Mouse (Mus musculus): ENCODE results near the gene Acot8. TPM values are rescaled to one million over a fixed set of nuclear protein-coding genes. Genes with fewer than 3 reads are reported as not detected.

Acot8 gene
- total and polyA plus RNA-seq, 3 experiments, result 30.9 to 40.3 TPM; not detected in 1

DNA sequence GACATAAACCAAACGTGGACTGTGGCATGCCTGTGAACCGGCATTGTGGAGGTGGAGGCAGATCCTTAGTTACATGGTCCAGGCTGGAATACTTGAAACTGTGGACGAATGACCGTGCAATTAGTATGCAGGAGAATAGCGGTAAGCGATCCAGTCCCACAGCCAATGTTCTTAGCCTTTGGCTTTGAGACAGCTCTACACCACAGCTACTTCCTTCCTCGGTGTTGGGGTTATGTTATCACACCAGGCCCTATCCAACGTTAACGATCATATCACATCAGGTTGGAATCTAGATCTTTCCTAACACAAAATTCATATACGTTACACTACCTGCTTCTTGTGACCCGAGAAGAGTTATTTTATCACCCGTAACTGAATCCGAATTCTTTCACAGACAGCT is 59.7 kb downstream of the Acot8 start:
- Histone ChIP-seq H3K4me3 (ENCODE audit: control insufficient read depth in 1 of 2, insufficient read depth in 1 of 2, low read depth in 2 of 2, low read length in 2 of 2) (peak overlapping the region; percentile 83 to 89), H3K79me2 (ENCODE audit: control insufficient read depth, insufficient read depth, low read length, poor library complexity) (peaks cover 18% of the 10 kb centered on the region), H3K9me3 (replicated peaks; ENCODE audit: insufficient read depth, low read length) (no peaks in the 10 kb centered on the region), H3K27ac (ENCODE audit: control insufficient read depth, low read depth, low read length) (peak overlapping the region; percentile 67), H3K27me3 (ENCODE audit: control insufficient read depth in 1 of 2, insufficient read depth in 2 of 2, low read length in 2 of 2) (no peaks in the 10 kb centered on the region), H3K36me3 (ENCODE audit: control insufficient read depth in 1 of 2, insufficient read depth in 2 of 2, low read length in 2 of 2) (peaks cover 4 to 13% of the 10 kb centered on the region in 2 experiments; a peak in 3 of 4 replicates), H3K4me1 (ENCODE audit: control insufficient read depth in 1 of 2, insufficient read depth in 2 of 2, low read length in 2 of 2) (peaks cover 7 to 24% of the 10 kb centered on the region in 2 experiments), H3K9ac (ENCODE audit: control insufficient read depth, low read depth, low read length, poor library complexity, severe bottlenecking) (peak overlapping the region; percentile 67)
- TF ChIP-seq EP300 (IDR thresholded peaks at IDR 0.05; ENCODE audit: low read depth in 1 of 2, low read length in 2 of 2) (peak; percentile 3 to 12; a peak in 1 of 4 replicates), GATA1 (IDR thresholded peaks at IDR 0.05; ENCODE audit: low read depth, low read length) (peak; percentile 74), TCF12 (IDR thresholded peaks at IDR 0.05; ENCODE audit: low read depth, low read length) (no peak)
- peak; percentile 56 for DNase-seq (ENCODE audit: low read depth, low spot score)

Other genes starting within 250 kb of the Acot8 start
- not detected in 2 replicates for gene Wfdc2, start 242.5 kb downstream of the Acot8 start, total RNA-seq (2012; rRNA removed)
- not detected for gene Wfdc2, start 242.5 kb downstream of the Acot8 start, polyA plus RNA-seq (2012; ENCODE audit: insufficient read depth in 1 of 2, insufficient read length in 2 of 2, low read depth in 1 of 2, low replicate concordance in 2 of 2, missing spikeins in 1 of 2)
- gene Spint3, start 231.4 kb downstream of the Acot8 start, total RNA-seq (2012; rRNA removed), result not detected in 2 replicates
- gene Spint3, start 231.4 kb downstream of the Acot8 start, polyA plus RNA-seq (2012; ENCODE audit: insufficient read depth in 1 of 2, insufficient read length in 2 of 2, low read depth in 1 of 2, low replicate concordance in 2 of 2, missing spikeins in 1 of 2), result not detected
- gene Wfdc6a, start 219.4 kb downstream of the Acot8 start, total RNA-seq (2012; rRNA removed), result not detected in 2 replicates
- gene Wfdc6a, start 219.4 kb downstream of the Acot8 start, polyA plus RNA-seq (2012; ENCODE audit: insufficient read depth in 1 of 2, insufficient read length in 2 of 2, low read depth in 1 of 2, low replicate concordance in 2 of 2, missing spikeins in 1 of 2), result not detected
- not detected in 2 replicates for gene Eppin, start 211.3 kb downstream of the Acot8 start, total RNA-seq (2012; rRNA removed)
- gene Eppin, start 211.3 kb downstream of the Acot8 start, polyA plus RNA-seq (2012; ENCODE audit: insufficient read depth in 1 of 2, insufficient read length in 2 of 2, low read depth in 1 of 2, low replicate concordance in 2 of 2, missing spikeins in 1 of 2), result not detected
- not detected in 2 replicates for gene Wfdc6b, start 191.4 kb downstream of the Acot8 start, total RNA-seq (2012; rRNA removed)
- gene Wfdc6b, start 191.4 kb downstream of the Acot8 start, polyA plus RNA-seq (2012; ENCODE audit: insufficient read depth in 1 of 2, insufficient read length in 2 of 2, low read depth in 1 of 2, low replicate concordance in 2 of 2, missing spikeins in 1 of 2), result not detected
- gene Wfdc8, start 191.3 kb downstream of the Acot8 start, total RNA-seq (2012; rRNA removed), result not detected in 2 replicates
- gene Wfdc8, start 191.3 kb downstream of the Acot8 start, polyA plus RNA-seq (2012; ENCODE audit: insufficient read depth in 1 of 2, insufficient read length in 2 of 2, low read depth in 1 of 2, low replicate concordance in 2 of 2, missing spikeins in 1 of 2), result not detected
- not detected in 2 replicates for gene Wfdc16, start 166.1 kb downstream of the Acot8 start, total RNA-seq (2012; rRNA removed)
- gene Wfdc16, start 166.1 kb downstream of the Acot8 start, polyA plus RNA-seq (2012; ENCODE audit: insufficient read depth in 1 of 2, insufficient read length in 2 of 2, low read depth in 1 of 2, low replicate concordance in 2 of 2, missing spikeins in 1 of 2), result not detected
- gene Wfdc10, start 148.8 kb downstream of the Acot8 start, total RNA-seq (2012; rRNA removed), result not detected in 2 replicates
- not detected for gene Wfdc10, start 148.8 kb downstream of the Acot8 start, polyA plus RNA-seq (2012; ENCODE audit: insufficient read depth in 1 of 2, insufficient read length in 2 of 2, low read depth in 1 of 2, low replicate concordance in 2 of 2, missing spikeins in 1 of 2)
- gene Wfdc9, start 148.3 kb downstream of the Acot8 start, total RNA-seq (2012; rRNA removed), result not detected in 2 replicates
- gene Wfdc9, start 148.3 kb downstream of the Acot8 start, polyA plus RNA-seq (2012; ENCODE audit: insufficient read depth in 1 of 2, insufficient read length in 2 of 2, low read depth in 1 of 2, low replicate concordance in 2 of 2, missing spikeins in 1 of 2), result not detected
- gene Wfdc11, start 130.8 kb downstream of the Acot8 start, total RNA-seq (2012; rRNA removed), result not detected in 2 replicates
- not detected for gene Wfdc11, start 130.8 kb downstream of the Acot8 start, polyA plus RNA-seq (2012; ENCODE audit: insufficient read depth in 1 of 2, insufficient read length in 2 of 2, low read depth in 1 of 2, low replicate concordance in 2 of 2, missing spikeins in 1 of 2)
- gene Wfdc13, start 119.8 kb downstream of the Acot8 start, total RNA-seq (2012; rRNA removed), result 0.12 TPM in 1 of 2 replicates, not detected in the other
- not detected for gene Wfdc13, start 119.8 kb downstream of the Acot8 start, polyA plus RNA-seq (2012; ENCODE audit: insufficient read depth in 1 of 2, insufficient read length in 2 of 2, low read depth in 1 of 2, low replicate concordance in 2 of 2, missing spikeins in 1 of 2)
- not detected in 2 replicates for gene Spint4, start 106.4 kb downstream of the Acot8 start, total RNA-seq (2012; rRNA removed)
- gene Spint4, start 106.4 kb downstream of the Acot8 start, polyA plus RNA-seq (2012; ENCODE audit: insufficient read depth in 1 of 2, insufficient read length in 2 of 2, low read depth in 1 of 2, low replicate concordance in 2 of 2, missing spikeins in 1 of 2), result not detected
- gene Spint5, start 89.6 kb downstream of the Acot8 start, total RNA-seq (2012; rRNA removed), result not detected in 2 replicates
- not detected for gene Spint5, start 89.6 kb downstream of the Acot8 start, polyA plus RNA-seq (2012; ENCODE audit: insufficient read depth in 1 of 2, insufficient read length in 2 of 2, low read depth in 1 of 2, low replicate concordance in 2 of 2, missing spikeins in 1 of 2)
- 0.20 and 0.31 TPM in 2 replicates for gene Wfdc3, start 59.0 kb downstream of the Acot8 start, total RNA-seq (2012; rRNA removed)
- under 1 TPM in 1 of 2 experiments, not detected in 1; 0.40 TPM for gene Wfdc3, start 59.0 kb downstream of the Acot8 start, polyA plus RNA-seq (2012; ENCODE audit: insufficient read depth in 1 of 2, insufficient read length in 2 of 2, low read depth in 1 of 2, low replicate concordance in 2 of 2, missing spikeins in 1 of 2)
- gene Dnttip1, start 58.9 kb downstream of the Acot8 start, total RNA-seq (2012; rRNA removed), result 20.6 and 20.9 TPM in 2 replicates
- 10 to 100 TPM in 1 of 2 experiments, not detected in 1; 59.9 TPM for gene Dnttip1, start 58.9 kb downstream of the Acot8 start, polyA plus RNA-seq (2012; ENCODE audit: insufficient read depth in 1 of 2, insufficient read length in 2 of 2, low read depth in 1 of 2, low replicate concordance in 2 of 2, missing spikeins in 1 of 2)
- gene Ube2c, start 35.0 kb downstream of the Acot8 start, total RNA-seq (2012; rRNA removed), result 170 and 177 TPM in 2 replicates
- 100 to 1,000 TPM; 257 to 365 TPM for gene Ube2c, start 35.0 kb downstream of the Acot8 start, polyA plus RNA-seq (2012; ENCODE audit: insufficient read depth in 1 of 2, insufficient read length in 2 of 2, low read depth in 1 of 2, low replicate concordance in 2 of 2, missing spikeins in 1 of 2)
- not detected in 2 replicates for gene Tnnc2, start 24.9 kb downstream of the Acot8 start, total RNA-seq (2012; rRNA removed)
- gene Tnnc2, start 24.9 kb downstream of the Acot8 start, polyA plus RNA-seq (2012; ENCODE audit: insufficient read depth in 1 of 2, insufficient read length in 2 of 2, low read depth in 1 of 2, low replicate concordance in 2 of 2, missing spikeins in 1 of 2), result not detected
- gene Snx21, start 19.1 kb downstream of the Acot8 start, total RNA-seq (2012; rRNA removed), result 3.8 and 4.0 TPM in 2 replicates
- gene Snx21, start 19.1 kb downstream of the Acot8 start, polyA plus RNA-seq (2012; ENCODE audit: insufficient read depth in 1 of 2, insufficient read length in 2 of 2, low read depth in 1 of 2, low replicate concordance in 2 of 2, missing spikeins in 1 of 2), result 1 to 10 TPM in 1 of 2 experiments, not detected in 1; 7.7 TPM
- 4.7 and 4.8 TPM in 2 replicates for gene Zswim3, start 216 bp upstream of the Acot8 start, total RNA-seq (2012; rRNA removed)
- gene Zswim3, start 216 bp upstream of the Acot8 start, polyA plus RNA-seq (2012; ENCODE audit: insufficient read depth in 1 of 2, insufficient read length in 2 of 2, low read depth in 1 of 2, low replicate concordance in 2 of 2, missing spikeins in 1 of 2), result 1 to 10 TPM in 1 of 2 experiments, not detected in 1; 5.9 TPM
- 7.1 and 8.2 TPM in 2 replicates for gene Zswim1, start 17.8 kb upstream of the Acot8 start, total RNA-seq (2012; rRNA removed)
- gene Zswim1, start 17.8 kb upstream of the Acot8 start, polyA plus RNA-seq (2012; ENCODE audit: insufficient read depth in 1 of 2, insufficient read length in 2 of 2, low read depth in 1 of 2, low replicate concordance in 2 of 2, missing spikeins in 1 of 2), result 10 to 100 TPM in 1 of 2 experiments, not detected in 1; 17.4 TPM
- gene Spata25, start 23.7 kb upstream of the Acot8 start, total RNA-seq (2012; rRNA removed), result 0.42 and 0.50 TPM in 2 replicates
- under 1 TPM in 1 of 2 experiments, not detected in 1; 0.13 TPM for gene Spata25, start 23.7 kb upstream of the Acot8 start, polyA plus RNA-seq (2012; ENCODE audit: insufficient read depth in 1 of 2, insufficient read length in 2 of 2, low read depth in 1 of 2, low replicate concordance in 2 of 2, missing spikeins in 1 of 2)
- 46.3 and 50.5 TPM in 2 replicates for gene Ctsa, start 28.0 kb upstream of the Acot8 start, total RNA-seq (2012; rRNA removed)
- 10 to 100 TPM in 1 of 2 experiments, not detected in 1; 87.7 TPM for gene Ctsa, start 28.0 kb upstream of the Acot8 start, polyA plus RNA-seq (2012; ENCODE audit: insufficient read depth in 1 of 2, insufficient read length in 2 of 2, low read depth in 1 of 2, low replicate concordance in 2 of 2, missing spikeins in 1 of 2)
- 1.6 and 2.0 TPM in 2 replicates for gene Neurl2, start 28.6 kb upstream of the Acot8 start, total RNA-seq (2012; rRNA removed)
- gene Neurl2, start 28.6 kb upstream of the Acot8 start, polyA plus RNA-seq (2012; ENCODE audit: insufficient read depth in 1 of 2, insufficient read length in 2 of 2, low read depth in 1 of 2, low replicate concordance in 2 of 2, missing spikeins in 1 of 2), result 1 to 10 TPM in 1 of 2 experiments, not detected in 1; 2.6 TPM
- gene Pltp, start 52.8 kb upstream of the Acot8 start, total RNA-seq (2012; rRNA removed), result 5.2 and 6.8 TPM in 2 replicates
- gene Pltp, start 52.8 kb upstream of the Acot8 start, polyA plus RNA-seq (2012; ENCODE audit: insufficient read depth in 1 of 2, insufficient read length in 2 of 2, low read depth in 1 of 2, low replicate concordance in 2 of 2, missing spikeins in 1 of 2), result 10 to 100 TPM in 1 of 2 experiments, not detected in 1; 17.1 TPM
- gene Pcif1, start 74.4 kb upstream of the Acot8 start, total RNA-seq (2012; rRNA removed), result 46.8 and 47.6 TPM in 2 replicates
- 100 to 1,000 TPM in 1 of 2 experiments, not detected in 1; 118 TPM for gene Pcif1, start 74.4 kb upstream of the Acot8 start, polyA plus RNA-seq (2012; ENCODE audit: insufficient read depth in 1 of 2, insufficient read length in 2 of 2, low read depth in 1 of 2, low replicate concordance in 2 of 2, missing spikeins in 1 of 2)
- 12.3 and 12.6 TPM in 2 replicates for gene Zfp335, start 106.9 kb upstream of the Acot8 start, total RNA-seq (2012; rRNA removed)
- 10 to 100 TPM in 1 of 2 experiments, not detected in 1; 24.1 TPM for gene Zfp335, start 106.9 kb upstream of the Acot8 start, polyA plus RNA-seq (2012; ENCODE audit: insufficient read depth in 1 of 2, insufficient read length in 2 of 2, low read depth in 1 of 2, low replicate concordance in 2 of 2, missing spikeins in 1 of 2)
- gene Mmp9, start 135.9 kb upstream of the Acot8 start, total RNA-seq (2012; rRNA removed), result 0.20 and 0.23 TPM in 2 replicates
- gene Mmp9, start 135.9 kb upstream of the Acot8 start, polyA plus RNA-seq (2012; ENCODE audit: insufficient read depth in 1 of 2, insufficient read length in 2 of 2, low read depth in 1 of 2, low replicate concordance in 2 of 2, missing spikeins in 1 of 2), result under 1 TPM in 1 of 2 experiments, not detected in 1; 0.19 TPM
- 0.36 and 0.50 TPM in 2 replicates for gene Slc12a5, start 155.9 kb upstream of the Acot8 start, total RNA-seq (2012; rRNA removed)
- gene Slc12a5, start 155.9 kb upstream of the Acot8 start, polyA plus RNA-seq (2012; ENCODE audit: insufficient read depth in 1 of 2, insufficient read length in 2 of 2, low read depth in 1 of 2, low replicate concordance in 2 of 2, missing spikeins in 1 of 2), result 1 to 10 TPM in 1 of 2 experiments, not detected in 1; 1.3 TPM
- gene Ncoa5, start 230.0 kb upstream of the Acot8 start, total RNA-seq (2012; rRNA removed), result 35.1 and 35.8 TPM in 2 replicates
- 10 to 100 TPM; 61.0 to 76.6 TPM for gene Ncoa5, start 230.0 kb upstream of the Acot8 start, polyA plus RNA-seq (2012; ENCODE audit: insufficient read depth in 1 of 2, insufficient read length in 2 of 2, low read depth in 1 of 2, low replicate concordance in 2 of 2, missing spikeins in 1 of 2)

Measured in MEL (cell line).